Mouse (Mus musculus) cerebellum, adult 2 months (tissue): ENCODE measurements around the gene Clec4b1. TPM values are rescaled to one million over a fixed set of nuclear protein-coding genes. Genes with fewer than 3 reads are reported as not detected.
"Not testable (repeated sequence)": the region's sequence is repeated elsewhere in the genome, so short reads cannot be mapped to it uniquely, and the experiment has no call there.

Source experiments
- DNase-seq, 2 experiments: peaks; one replicate each; pipeline ENCODE4 v3.0.0; 2021
- H3K27ac ChIP-seq: fragments of 200-500 bp; 2 replicates; pipeline ENCODE4 v1.5.1; 2012; ENCODE audit warnings: low read length, control low read depth, inconsistent platforms; ENCODE audit not compliant: insufficient read depth
- H3K27me3 ChIP-seq: fragments of 200-500 bp; 2 replicates; pipeline ENCODE4 v1.6.1; 2012; ENCODE audit warnings: inconsistent platforms, mild to moderate bottlenecking, low read length, moderate library complexity; ENCODE audit not compliant: control insufficient read depth, insufficient read depth
- H3K4me1 ChIP-seq: fragments of 200-500 bp; 2 replicates; pipeline ENCODE4 v1.6.1; 2011; ENCODE audit warnings: low read length; ENCODE audit not compliant: control insufficient read depth, insufficient read depth
- H3K4me3 ChIP-seq: fragments of 200-500 bp; replicated peaks from 2 replicates; pipeline ENCODE3; 2011; ENCODE audit warnings: mild to moderate bottlenecking, low read depth, low read length, control low read depth; ENCODE audit not compliant: insufficient read depth
- CTCF ChIP-seq: fragments of 200-500 bp; IDR thresholded peaks from 2 replicates; pipeline ENCODE4 v1.5.1; 2011; ENCODE audit warnings: low read depth, mild to moderate bottlenecking, control low read depth, low read length, moderate library complexity, borderline replicate concordance; ENCODE audit not compliant: insufficient read depth
- POLR2A ChIP-seq: fragments of 200-500 bp; IDR thresholded peaks from 2 replicates; pipeline ENCODE4 v1.6.1; 2011; ENCODE audit warnings: low read length, control low read depth, borderline replicate concordance; ENCODE audit not compliant: insufficient read depth
- WGBS: fragments of 180-500 bp; shearing (Covaris S2); methylation state at CpG from one replicate; pipeline ENCODE4 v1.1.7; 2018; 5-methylcytosine and 5-hydroxymethylcytosine counted together
- polyA plus RNA-seq: library from polyadenylated mRNA; depleted of rRNA; stranded (reverse); fragments of >200 nt; gene quantifications from 2 replicates; pipeline ENCODE4 v1.2.3, GENCODE M21; 2012; rRNA removed

Clec4b1 gene
- not detected in 2 replicates for polyA plus RNA-seq

- no peak for DNase-seq
- H3K4me1 ChIP-seq, result no peaks in the 10 kb centered on the region
- no peaks in the 10 kb centered on the region for H3K27me3 ChIP-seq
- TF ChIP-seq POLR2A (no peak), CTCF (no peak)
- WGBS, result 78% methylated on average over 2 of the region's 2 CpGs
- H3K4me3 ChIP-seq, result no peak within 1 kb of the TSS
- H3K27ac ChIP-seq, result no peak within 1 kb of the TSS
Observed at GRCm38 (mm10) chr6:123049742-123050372, at the start of gene Clec4b1. Gene Clec4b1 (plus strand): TSS chr6:123049962.

- not testable (repeated sequence) for DNase-seq, H3K4me3 ChIP-seq, H3K4me1 ChIP-seq, H3K27ac ChIP-seq, H3K27me3 ChIP-seq
- WGBS, result 64% methylated on average over 2 of the region's 2 CpGs
Observed at GRCm38 (mm10) chr6:123004696-123005095, 45.1 kb upstream of the Clec4b1 start.

GRCm38 (mm10) chr6:123005591-123005990 is 44.2 kb upstream of the Clec4b1 start:
- no peak overlapping the region for H3K4me3 ChIP-seq
- 50% methylated on average over 1 of the region's 1 CpGs for WGBS
- no peak overlapping the region for H3K27ac ChIP-seq
- H3K27me3 ChIP-seq, result no peaks in the 10 kb centered on the region
- H3K4me1 ChIP-seq, result no peaks in the 10 kb centered on the region
- no peak for DNase-seq
- TF ChIP-seq CTCF, result no peak
- TF ChIP-seq POLR2A, result no peak

DNA sequence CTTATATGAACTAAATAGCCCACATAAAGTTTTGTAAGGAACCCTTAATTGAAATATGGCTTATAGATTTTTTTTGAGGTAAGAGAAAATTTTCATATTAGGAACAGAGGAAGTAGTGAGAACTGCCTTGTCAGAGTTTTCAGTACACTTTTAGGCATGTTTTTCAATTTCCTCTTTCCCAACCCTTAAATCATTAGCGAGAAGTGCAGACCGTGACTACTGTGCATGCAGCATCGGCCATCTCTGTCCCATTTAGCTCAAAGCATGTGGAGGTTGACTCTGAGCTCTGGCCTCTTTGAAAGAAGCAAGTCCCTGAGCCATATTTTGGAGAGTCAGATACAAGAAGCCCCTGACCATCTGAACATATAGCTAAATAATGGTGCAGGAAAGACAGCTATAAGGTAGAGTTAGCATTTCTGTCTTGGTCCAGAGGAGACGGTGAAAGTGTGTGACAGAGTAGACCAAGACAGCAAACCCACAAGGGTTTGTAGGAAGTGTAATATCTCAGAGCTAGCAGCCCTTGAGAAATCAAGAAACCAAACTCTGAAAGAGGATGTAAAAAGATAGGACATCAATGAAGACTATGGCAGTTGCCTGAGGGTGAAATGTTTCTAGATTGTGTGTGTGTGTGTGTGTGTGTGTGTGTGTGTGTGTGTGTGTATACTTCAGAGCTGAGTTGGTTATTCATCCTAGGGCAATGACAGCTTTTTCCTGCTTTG is 45.5 kb downstream of the Clec4b1 start:
- Histone ChIP-seq H3K27me3 (no peaks in the 10 kb centered on the region), H3K27ac (no peak overlapping the region), H3K4me1 (no peaks in the 10 kb centered on the region), H3K4me3 (no peak overlapping the region)
- WGBS, result 91% methylated on average over 4 of the region's 4 CpGs
- TF ChIP-seq POLR2A (no peak), CTCF (no peak)
- DNase-seq, result no peak

DNA sequence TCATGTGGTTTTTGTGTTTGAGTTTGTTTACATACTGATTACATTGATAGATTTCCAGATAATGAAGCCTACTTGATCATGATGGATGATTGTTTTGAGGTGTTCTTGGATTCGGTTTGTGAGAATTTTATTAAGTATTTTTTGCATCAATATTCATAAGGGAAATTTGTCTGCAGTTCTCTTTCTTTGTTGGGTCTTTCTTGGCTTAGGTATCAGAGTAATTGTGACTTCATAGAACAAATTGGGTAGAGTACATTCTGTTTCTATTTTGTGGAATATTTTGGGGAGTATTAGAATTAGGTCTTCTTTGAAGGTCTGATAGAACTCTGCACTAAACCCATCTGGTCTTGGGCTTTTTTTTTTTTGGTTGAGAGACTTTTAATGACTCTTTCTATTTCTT is 56.4 kb downstream of the Clec4b1 start, which contains the start of gene Clec4a2:
Gene Clec4a2 (plus strand): TSS at position 301 of the 400 bp plus-strand sequence.
- H3K27me3 ChIP-seq, H3K4me3 ChIP-seq, H3K27ac ChIP-seq, H3K4me1 ChIP-seq, DNase-seq: not testable (repeated sequence)
- 51% methylated on average over 1 of the region's 1 CpGs for WGBS

Other genes starting within 250 kb of the Clec4b1 start
- 102 and 112 TPM in 2 replicates for gene Slc2a3, start 248.3 kb upstream of the Clec4b1 start, polyA plus RNA-seq
- gene Foxj2, start 230.0 kb upstream of the Clec4b1 start, polyA plus RNA-seq, result 17.7 and 18.2 TPM in 2 replicates
- 0.38 and 0.44 TPM in 2 replicates for gene C3ar1, start 193.8 kb upstream of the Clec4b1 start, polyA plus RNA-seq
- 174 and 176 TPM in 2 replicates for gene Necap1, start 175.5 kb upstream of the Clec4b1 start, polyA plus RNA-seq
- 0.13 and 0.16 TPM in 2 replicates for gene Clec4a1, start 128.1 kb upstream of the Clec4b1 start, polyA plus RNA-seq
- gene Clec4a3, start 97.4 kb upstream of the Clec4b1 start, polyA plus RNA-seq, result 0.11 and 0.21 TPM in 2 replicates
- gene Clec4a4, start 59.6 kb upstream of the Clec4b1 start, polyA plus RNA-seq, result not detected in 2 replicates
- gene Clec4a2, start 56.5 kb downstream of the Clec4b1 start, polyA plus RNA-seq, result 0.32 and 0.44 TPM in 2 replicates
- gene Clec4b2, start 122.9 kb downstream of the Clec4b1 start, polyA plus RNA-seq, result not detected in 2 replicates
- gene Clec4n, start 179.9 kb downstream of the Clec4b1 start, polyA plus RNA-seq, result 0.10 TPM in 2 replicates
- gene Clec4d, start 212.1 kb downstream of the Clec4b1 start, polyA plus RNA-seq, result 0.08 TPM in 1 of 2 replicates, not detected in the other
- not detected in 2 replicates for gene Clec4e, start 239.9 kb downstream of the Clec4b1 start, polyA plus RNA-seq